Mouse (Mus musculus): ENCODE measurements around the gene Sgk1. TPM values are rescaled to one million over a fixed set of nuclear protein-coding genes. Genes with fewer than 3 reads are reported as not detected.

Sgk1 gene
- total RNA-seq (2021): 100 to 1,000 TPM in 1 of 2 experiments, 10 to 100 TPM in 1; 88.8 to 199 TPM
- long read RNA-seq, transcript Sgk1-204 (14 exons, 3,096 nt): minor isoform, 18 of 136 reads
- long read RNA-seq, transcript Sgk1-201 (12 exons, 2,456 nt): major isoform, 87 of 136 reads
- long read RNA-seq, transcript Sgk1-202 (12 exons, 2,576 nt): minor isoform, 15 of 136 reads
- long read RNA-seq, partial matches to known transcripts: 8 of 136 reads
- long read RNA-seq, other reads (novel, unspliced or antisense): 7 of 136 reads

DNA sequence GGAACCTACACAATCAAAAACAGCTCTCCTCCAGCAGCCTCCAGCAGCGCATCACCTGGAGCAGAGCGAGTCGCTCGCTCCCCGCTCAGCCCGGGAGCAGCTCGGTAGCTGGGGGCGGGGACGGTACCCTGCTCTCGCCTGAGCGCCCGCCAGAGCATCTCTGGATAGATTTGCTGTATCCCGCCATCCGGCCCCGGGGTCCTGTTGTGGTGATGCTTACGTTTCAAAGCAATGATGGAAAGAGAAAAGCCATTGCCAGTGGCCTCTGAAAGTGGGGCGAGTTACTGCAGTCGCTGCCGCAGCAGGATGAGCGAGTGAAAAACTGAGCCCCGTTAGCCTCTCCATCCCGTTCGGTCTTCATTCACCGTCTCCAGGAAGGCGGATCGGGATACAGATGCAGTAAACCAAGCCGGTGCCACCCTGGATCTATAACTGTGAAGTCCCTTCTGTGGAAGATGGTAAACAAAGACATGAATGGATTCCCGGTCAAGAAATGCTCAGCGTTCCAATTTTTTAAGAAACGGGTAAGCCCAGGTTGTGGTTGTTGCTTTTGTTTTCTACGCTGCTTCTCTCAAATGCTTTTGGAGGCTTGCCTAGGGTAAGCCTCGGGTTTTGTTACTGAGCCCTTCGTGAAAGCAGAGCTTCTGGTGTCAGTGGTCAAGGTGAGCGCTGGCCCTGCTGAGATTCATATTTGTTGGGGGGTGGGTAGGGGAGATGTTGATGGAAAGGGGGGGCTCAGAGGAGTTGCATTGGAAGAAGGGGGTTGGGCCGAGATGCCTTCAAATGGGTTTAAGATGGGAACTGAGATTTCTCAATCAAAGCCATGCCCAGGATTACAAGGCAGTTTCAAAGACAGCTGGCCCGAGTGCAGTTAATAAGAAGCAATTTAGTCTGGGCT lies at the start of gene Sgk1:
Sgk1 (plus strand) TSS at position 1 of the 898 bp plus-strand sequence.
- DNase-seq (ENCODE audit: low spot score in 2 of 2): peak; percentile 42 to 72

DNA sequence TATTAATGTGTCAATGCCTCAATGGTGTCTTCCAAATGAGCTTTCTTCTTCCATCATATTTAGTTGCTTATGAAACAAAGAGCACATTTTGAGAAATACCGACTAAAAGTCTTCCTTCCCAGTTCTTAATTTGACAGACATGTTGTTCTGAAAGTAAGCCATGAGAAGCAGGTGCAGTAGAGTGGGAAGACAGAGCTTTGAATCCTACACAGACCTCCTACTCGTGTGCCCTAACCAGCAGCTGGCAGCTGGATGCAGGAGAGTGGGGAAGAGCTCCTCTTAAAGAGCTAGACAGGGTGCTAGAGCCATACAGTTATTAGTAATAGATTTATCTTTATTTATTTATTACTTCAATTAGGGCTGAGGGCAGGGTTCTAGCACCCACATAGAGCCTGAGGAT lies 49.7 kb upstream of the Sgk1 start:
- peak in 1 of 2 experiments; percentile 44 for DNase-seq (ENCODE audit: low spot score in 2 of 2)

- DNase-seq (ENCODE audit: low spot score in 2 of 2): no peak
These were observed 48.2 kb upstream of the Sgk1 start for GRCm38 (mm10) chr10:21833757-21834156.

- DNase-seq (ENCODE audit: low spot score in 2 of 2): no peak
These were observed 46.9 kb upstream of the Sgk1 start for GRCm38 (mm10) chr10:21835077-21835476.

DNA sequence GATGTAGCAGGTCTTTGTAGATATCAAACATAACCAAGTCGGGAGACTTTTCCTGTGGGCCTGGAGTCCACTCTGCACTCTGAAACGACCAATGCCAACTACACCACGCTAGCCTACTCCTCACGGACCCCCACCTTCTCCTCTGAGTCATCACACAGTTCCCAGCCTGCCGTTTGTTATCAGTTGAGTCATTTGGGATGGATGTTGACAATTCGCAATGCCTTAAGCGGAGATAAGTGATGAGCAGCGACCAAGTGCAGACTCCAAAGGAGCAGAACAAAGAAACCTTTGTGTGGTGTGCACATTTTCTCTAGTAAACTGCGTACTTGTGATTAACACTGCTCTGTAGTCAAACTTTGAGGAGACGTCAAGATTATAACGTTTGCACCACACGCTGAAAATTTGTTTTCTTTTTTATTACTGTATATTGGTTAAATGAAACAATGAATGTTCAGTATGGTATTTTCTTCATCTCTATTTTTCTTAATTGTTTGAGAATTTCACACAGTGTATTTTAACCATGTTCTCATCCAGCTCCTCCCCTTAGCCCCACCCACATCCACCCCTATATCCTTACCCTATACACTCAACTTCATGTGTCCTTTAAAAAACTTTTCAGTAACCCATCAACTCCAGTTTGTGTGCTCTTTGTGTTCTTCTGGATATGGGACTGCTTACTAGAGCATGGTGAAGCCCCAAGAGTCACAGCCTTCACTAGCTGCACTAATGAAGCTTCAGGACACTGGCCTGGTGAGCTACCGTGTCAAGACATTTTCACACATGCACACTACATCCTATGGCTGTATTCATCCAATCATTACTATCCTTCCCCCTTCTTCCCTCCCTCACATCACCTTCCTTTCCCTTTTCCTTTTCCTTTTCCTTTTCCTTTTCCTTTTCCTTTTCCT lies 42.5 kb upstream of the Sgk1 start:
- DNase-seq (ENCODE audit: low spot score in 2 of 2): no peak

DNA sequence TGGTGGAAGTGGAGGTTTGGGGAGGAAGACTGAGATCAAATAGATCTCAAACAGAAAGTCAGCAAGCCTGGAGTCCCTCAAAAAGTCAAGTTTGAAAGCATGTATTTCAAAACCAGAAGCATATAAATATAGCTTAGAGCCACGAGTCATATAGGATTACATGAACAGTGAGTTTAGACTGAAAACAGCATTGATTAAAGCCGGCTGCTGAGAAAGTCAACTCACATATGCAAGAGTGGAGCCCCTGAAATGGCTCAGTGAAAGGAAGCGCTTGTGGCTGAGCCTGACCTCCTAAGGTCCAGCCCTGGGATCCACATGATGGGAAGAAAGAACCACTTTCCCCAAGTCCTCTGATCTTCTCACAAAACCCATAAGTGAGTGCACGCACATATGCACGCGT lies 38.7 kb upstream of the Sgk1 start:
- DNase-seq (ENCODE audit: low spot score in 2 of 2): no peak

DNA sequence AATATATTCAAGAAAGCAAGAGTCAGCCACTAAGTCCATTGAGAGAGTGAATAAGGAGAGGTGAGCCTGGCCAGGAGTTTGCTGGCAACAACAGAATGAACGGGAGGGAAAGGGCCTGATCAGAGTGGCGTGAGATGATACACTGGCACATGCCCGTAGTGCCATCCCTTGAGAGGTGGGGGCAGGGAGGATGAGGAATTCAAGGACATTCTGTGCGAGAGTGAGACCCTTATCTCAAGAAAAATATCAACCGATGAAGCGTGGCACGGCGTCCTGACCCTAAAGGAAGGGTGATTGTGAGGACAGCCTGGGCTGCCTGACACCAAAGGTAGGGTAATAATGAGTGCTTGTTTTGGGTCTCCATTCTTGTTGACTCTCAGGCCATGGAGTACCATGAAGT lies 38.1 kb upstream of the Sgk1 start:
- no peak for DNase-seq (ENCODE audit: low spot score in 2 of 2)

GRCm38 (mm10) chr10:21844391-21844790 lies 37.6 kb upstream of the Sgk1 start:
- no peak for DNase-seq (ENCODE audit: low spot score in 2 of 2)

GRCm38 (mm10) chr10:21845601-21846282 lies 36.2 kb upstream of the Sgk1 start:
- no peak for DNase-seq (ENCODE audit: low spot score in 2 of 2)

- DNase-seq (ENCODE audit: low spot score in 2 of 2): no peak
These were observed 35.6 kb upstream of the Sgk1 start for GRCm38 (mm10) chr10:21846366-21846765.

- DNase-seq (ENCODE audit: low spot score in 2 of 2): no peak
These were observed 34.8 kb upstream of the Sgk1 start for GRCm38 (mm10) chr10:21847026-21847820.

DNA sequence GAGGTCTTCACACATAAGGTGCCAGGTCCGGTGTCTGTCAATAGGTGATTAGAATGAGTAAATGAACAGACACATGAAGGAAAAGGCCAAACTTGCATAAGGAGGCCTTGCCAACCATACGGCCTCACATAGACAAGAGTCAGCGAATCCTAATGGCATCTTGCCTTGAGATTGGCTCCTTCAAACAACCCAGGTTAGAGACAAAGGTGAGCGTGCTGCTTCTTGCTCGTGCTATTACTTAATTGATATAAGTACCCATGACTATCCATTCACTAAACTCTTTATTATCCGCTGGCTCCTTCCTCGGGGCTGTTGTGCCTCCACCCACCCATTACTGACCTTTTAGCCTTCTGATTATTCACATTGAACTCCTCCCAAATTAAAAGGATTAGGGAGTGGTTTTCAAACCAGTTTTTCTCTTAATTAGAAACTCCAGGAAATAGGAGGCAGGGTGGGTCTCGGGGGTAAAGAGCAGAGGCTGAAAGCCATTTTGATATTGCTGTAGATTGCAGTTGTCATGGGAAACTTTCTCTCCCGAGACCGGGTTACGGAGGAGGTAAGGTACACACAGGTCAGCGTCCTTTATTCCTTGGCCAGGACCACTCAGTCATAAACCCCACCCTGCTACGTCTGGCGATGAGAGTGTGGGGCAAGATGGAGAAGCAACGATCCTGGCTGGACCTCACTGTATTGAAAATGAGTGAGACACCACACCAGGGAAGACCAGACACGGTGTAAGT lies 33.9 kb upstream of the Sgk1 start:
- no peak for DNase-seq (ENCODE audit: low spot score in 2 of 2)

DNA sequence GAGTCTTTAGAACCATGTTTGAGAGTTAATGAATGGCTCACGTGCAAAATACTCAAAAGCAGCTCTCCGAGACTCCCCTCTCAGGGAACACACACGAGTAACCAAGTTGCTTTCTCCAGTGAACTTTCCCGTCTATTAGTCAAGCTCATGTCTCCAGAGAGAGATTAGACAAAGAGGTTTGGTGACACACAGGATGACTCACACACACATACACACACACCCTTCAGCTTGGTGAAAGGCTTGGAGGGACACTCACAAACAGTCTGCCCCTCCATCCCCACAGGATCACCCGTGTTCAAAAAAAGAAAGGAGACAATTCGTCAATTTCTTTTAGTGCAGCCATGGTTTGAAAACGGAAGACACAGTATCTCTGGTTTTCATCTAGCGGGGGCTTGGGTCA lies 32.7 kb upstream of the Sgk1 start:
- no peak for DNase-seq (ENCODE audit: low spot score in 2 of 2)

GRCm38 (mm10) chr10:21850330-21850729 lies 31.7 kb upstream of the Sgk1 start:
- no peak for DNase-seq (ENCODE audit: low spot score in 2 of 2)

DNA sequence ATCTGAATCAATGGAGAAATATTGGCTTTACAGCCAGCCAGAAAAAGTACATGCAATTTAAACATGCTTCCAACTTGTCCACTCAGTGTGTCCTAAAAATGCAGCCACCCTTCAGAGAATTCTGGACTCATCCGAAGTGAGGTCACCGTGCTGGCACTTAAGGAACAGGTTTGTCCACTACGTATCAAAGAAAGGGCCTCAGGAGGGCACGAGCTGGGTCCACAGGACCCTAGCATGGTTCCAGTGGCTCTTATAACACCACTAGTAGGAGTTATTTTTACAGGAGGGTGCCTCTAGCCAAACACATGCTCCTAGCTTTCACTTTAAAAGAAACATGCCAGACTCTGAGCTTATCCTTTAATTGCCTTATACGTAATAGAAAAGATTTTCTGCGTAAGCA lies 28.9 kb upstream of the Sgk1 start:
- no peak for DNase-seq (ENCODE audit: low spot score in 2 of 2)

- no peak for DNase-seq (ENCODE audit: low spot score in 2 of 2)
These were observed 28.2 kb upstream of the Sgk1 start for GRCm38 (mm10) chr10:21853566-21854328.

DNA sequence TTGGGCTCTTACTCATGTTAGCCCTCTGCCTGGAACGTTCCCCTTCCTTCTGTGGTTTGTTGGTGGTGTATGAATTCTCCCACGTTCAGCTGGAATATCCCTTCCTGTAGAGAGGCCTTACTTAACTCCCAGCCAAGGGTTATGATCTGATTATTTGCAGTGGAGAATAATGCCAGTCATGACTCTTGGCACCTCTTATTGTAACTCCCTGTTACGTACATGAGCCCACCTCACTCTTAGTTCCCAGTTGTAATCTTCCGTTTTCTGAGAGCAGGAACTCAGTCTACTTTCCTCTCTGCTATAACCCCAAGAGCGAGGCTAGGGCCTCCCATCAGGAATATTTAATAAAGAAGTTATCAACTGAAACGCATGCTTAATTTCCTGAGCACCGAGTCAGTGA lies 26.6 kb upstream of the Sgk1 start:
- DNase-seq (ENCODE audit: low spot score in 2 of 2): no peak

DNA sequence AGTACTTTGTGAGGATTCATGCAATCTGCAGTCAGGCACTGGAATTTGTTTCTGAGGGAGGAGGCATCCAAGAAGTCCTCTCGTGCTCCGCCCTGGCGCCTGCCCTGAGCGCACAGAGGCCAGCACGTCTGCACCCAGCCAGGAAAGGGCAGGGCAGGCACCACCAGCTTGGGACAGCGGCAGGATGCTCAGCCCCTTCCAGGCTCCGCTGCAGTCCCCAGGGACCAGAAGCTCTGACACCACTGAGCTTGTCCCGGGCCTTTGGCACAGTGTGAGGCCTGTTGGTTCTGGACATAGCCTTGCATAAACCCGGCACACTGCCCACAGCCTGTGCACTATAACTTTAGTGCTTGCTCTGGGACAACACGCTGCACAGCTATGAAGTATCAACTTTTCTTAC lies 24.3 kb upstream of the Sgk1 start:
- DNase-seq (ENCODE audit: low spot score in 2 of 2): no peak
